Mouse (Mus musculus): ENCODE measurements at regions not wholly inside any gene's neighbourhood (a gene's known extent, or its start where the extent isn't known, plus 50 kb on each side); places are given as distances from the start of the nearest gene placed in this dataset.

- no peak for DNase-seq (ENCODE audit: extremely low spot score in 1 of 2, low spot score in 1 of 2)
Observed at GRCm38 (mm10) chr4:7161411-7161810, 1077.4 kb downstream of the Car8 start.

GRCm38 (mm10) chr4:7157883-7158282 lies 1081.0 kb downstream of the Car8 start:
- no peak for DNase-seq (ENCODE audit: extremely low spot score in 1 of 2, low spot score in 1 of 2)

- DNase-seq (ENCODE audit: extremely low spot score in 1 of 2, low spot score in 1 of 2): no peak
Observed at GRCm38 (mm10) chr4:7154256-7154655, 1084.6 kb downstream of the Car8 start.

GRCm38 (mm10) chr4:7153835-7154234 lies 1085.0 kb downstream of the Car8 start:
- no peak for DNase-seq (ENCODE audit: extremely low spot score in 1 of 2, low spot score in 1 of 2)

GRCm38 (mm10) chr4:7145756-7146155 lies 1093.1 kb downstream of the Car8 start:
- DNase-seq (ENCODE audit: extremely low spot score in 1 of 2, low spot score in 1 of 2): no peak

GRCm38 (mm10) chr4:7144215-7144614 lies 1094.6 kb downstream of the Car8 start:
- no peak for DNase-seq (ENCODE audit: extremely low spot score in 1 of 2, low spot score in 1 of 2)

- DNase-seq (ENCODE audit: extremely low spot score in 1 of 2, low spot score in 1 of 2): no peak
Observed at GRCm38 (mm10) chr4:7143676-7144075, 1095.2 kb downstream of the Car8 start.

GRCm38 (mm10) chr4:7142781-7143180 lies 1096.1 kb downstream of the Car8 start:
- DNase-seq (ENCODE audit: extremely low spot score in 1 of 2, low spot score in 1 of 2): no peak

GRCm38 (mm10) chr4:7112159-7112558 lies 1126.7 kb downstream of the Car8 start:
- DNase-seq (ENCODE audit: extremely low spot score in 1 of 2, low spot score in 1 of 2): no peak

- no peak for DNase-seq (ENCODE audit: extremely low spot score in 1 of 2, low spot score in 1 of 2)
Observed at GRCm38 (mm10) chr4:7092957-7093356, 1145.9 kb downstream of the Car8 start.

GRCm38 (mm10) chr4:7091201-7091814 lies 1147.5 kb downstream of the Car8 start:
- no peak for DNase-seq (ENCODE audit: extremely low spot score in 1 of 2, low spot score in 1 of 2)
